Mouse (Mus musculus) brain, embryonic 14.5 days (tissue): ENCODE results near the gene D5Ertd579e.

Experiments
- CTCF ChIP-seq: fragments of 200-500 bp; IDR thresholded peaks from 2 replicates; pipeline ENCODE4 v1.5.1; 2012; ENCODE audit warnings: inconsistent platforms, mild to moderate bottlenecking, moderate library complexity, borderline replicate concordance; ENCODE audit not compliant: insufficient read depth, insufficient read length; ENCODE audit errors: extremely low read depth
- POLR2A ChIP-seq: fragments of 200-500 bp; IDR thresholded peaks from 2 replicates; pipeline ENCODE4 v1.6.1; 2012; ENCODE audit warnings: mild to moderate bottlenecking, inconsistent platforms, borderline replicate concordance; ENCODE audit not compliant: poor library complexity, insufficient read depth, insufficient read length, severe bottlenecking; ENCODE audit errors: extremely low read depth

GRCm38 (mm10) chr5:36717889-36718288, 22.1 kb upstream of the D5Ertd579e start:
- TF ChIP-seq CTCF, result no peak
- TF ChIP-seq POLR2A, result no peak
